Mouse (Mus musculus) heart, postnatal 0 days (tissue): ENCODE data around the gene Abhd16a. TPM values are rescaled to one million over a fixed set of nuclear protein-coding genes. Genes with fewer than 3 reads are reported as not detected.
A peak's percentile ranks its signal among the peaks of the same experiment; 100 is the strongest.

Source experiments
- ATAC-seq: fragments of 200-750 bp; cut with Nextera tagmentation; 2 replicates; pipeline ENCODE4 v1.8.0; 2017; ENCODE audit warnings: low read depth, moderate number of reproducible peaks, moderate library complexity; ENCODE audit not compliant: insufficient read depth
- DNase-seq: peaks from one replicate; pipeline ENCODE4 v3.0.0-alpha.2; 2016; ENCODE audit warnings: low spot score
- H3K27ac ChIP-seq: fragments of 300-500 bp; sonication (generic); 2 replicates; pipeline ENCODE4 v1.5.1; 2014; ENCODE audit warnings: low read depth, mild to moderate bottlenecking
- H3K27me3 ChIP-seq: fragments of 300-500 bp; sonication (generic); 2 replicates; pipeline ENCODE4 v1.6.1; 2014; ENCODE audit warnings: low read length, mixed read lengths; ENCODE audit not compliant: control insufficient read depth, insufficient read depth
- H3K36me3 ChIP-seq: fragments of 300-500 bp; sonication (generic); replicated peaks from 2 replicates; pipeline ENCODE4 v1.6.1; 2014; ENCODE audit warnings: low read length, mixed read lengths; ENCODE audit not compliant: control insufficient read depth, insufficient read depth
- H3K4me1 ChIP-seq: fragments of 300-500 bp; sonication (generic); 2 replicates; pipeline ENCODE4 v1.6.1; 2014; ENCODE audit warnings: antibody characterized with exemption; ENCODE audit not compliant: control insufficient read depth, insufficient read depth
- H3K4me2 ChIP-seq: fragments of 300-500 bp; sonication (generic); 2 replicates; pipeline ENCODE4 v1.6.1; 2014; ENCODE audit warnings: low read depth, mild to moderate bottlenecking, low read length, moderate library complexity
- H3K4me3 ChIP-seq: fragments of 300-500 bp; sonication (generic); 2 replicates; pipeline ENCODE4 v1.5.1; 2014; ENCODE audit warnings: low read depth, low read length
- H3K9ac ChIP-seq: fragments of 300-500 bp; sonication (generic); replicated peaks from 2 replicates; pipeline ENCODE4 v1.6.1; 2014; ENCODE audit warnings: low read depth, low read length, mixed read lengths
- H3K9me3 ChIP-seq: fragments of 300-500 bp; sonication (generic); replicated peaks from 2 replicates; pipeline ENCODE4 v1.6.1; 2016; ENCODE audit warnings: low read length; ENCODE audit not compliant: control insufficient read depth
- CTCF ChIP-seq: IDR thresholded peaks from 2 replicates; pipeline ENCODE4 v1.5.1; 2016; ENCODE audit warnings: antibody characterized with exemption, control low read depth, low read depth
- EP300 ChIP-seq: IDR thresholded peaks from 2 replicates; pipeline ENCODE4 v1.6.1; 2016; ENCODE audit warnings: antibody characterized with exemption, low read depth
- WGBS: fragments of 180-500 bp; shearing (Covaris S2); extraction: QIAGEN DNeasy Blood & Tissue Kit; methylation state at CpG from one replicate; pipeline ENCODE4 v1.1.7; 2014; 5-methylcytosine and 5-hydroxymethylcytosine counted together
- polyA plus RNA-seq: library from polyadenylated mRNA; unstranded; fragments of >200 nt; fragmentation: Nextera tagmentation; extraction: Ambion mirVana; gene quantifications from 2 replicates; pipeline ENCODE4 v1.2.1, GENCODE M21; 2015
- total RNA-seq: library from RNA; depleted of rRNA; stranded (reverse); fragments of >200 nt; gene quantifications from 2 replicates; pipeline ENCODE4 v1.2.3, GENCODE M21; 2014; ENCODE audit warnings: low replicate concordance

Gene Abhd16a
- total and polyA plus RNA-seq, 2 experiments from 2014 or later, result 73.2 to 74.3 TPM

- TF ChIP-seq CTCF, result no peak
- no peak for TF ChIP-seq EP300
- DNase-seq (peak; percentile 76), ATAC-seq (peak; percentile 16)
- no peaks in the 10 kb centered on the region for H3K27me3 ChIP-seq
- H3K9ac ChIP-seq, result peak overlapping the region; percentile 90
- H3K36me3 ChIP-seq, result peaks cover 28% of the 10 kb centered on the region
- peak overlapping the region; percentile 98 for H3K27ac ChIP-seq
- no peaks in the 10 kb centered on the region for H3K9me3 ChIP-seq
- under 1% methylated on average over 27 of the region's 27 CpGs for WGBS
- H3K4me1 ChIP-seq, result peaks cover 26% of the 10 kb centered on the region
- H3K4me3 ChIP-seq, result peak overlapping the region; percentile 80
- peak overlapping the region; percentile 92 for H3K4me2 ChIP-seq
Observed at GRCm38 (mm10) chr17:35050126-35050750, 38.8 kb upstream of the Abhd16a start.

GRCm38 (mm10) chr17:35051156-35052086 is 37.6 kb upstream of the Abhd16a start:
- ATAC-seq, result peak; percentile 71
- peak overlapping the region; percentile 80 for H3K4me3 ChIP-seq
- H3K27ac ChIP-seq, result peak overlapping the region; percentile 98
- peak; percentile 93 for DNase-seq
- peaks cover 40% of the 10 kb centered on the region for H3K36me3 ChIP-seq
- H3K4me2 ChIP-seq, result peak overlapping the region; percentile 92
- WGBS, result under 1% methylated on average over 21 of the region's 21 CpGs
- H3K9me3 ChIP-seq, result no peaks in the 10 kb centered on the region
- peak overlapping the region; percentile 90 for H3K9ac ChIP-seq
- TF ChIP-seq CTCF (no peak), EP300 (peak; percentile 84)
- no peaks in the 10 kb centered on the region for H3K27me3 ChIP-seq
- H3K4me1 ChIP-seq, result peaks cover 16% of the 10 kb centered on the region

GRCm38 (mm10) chr17:35052271-35052798 is 36.7 kb upstream of the Abhd16a start:
- Histone ChIP-seq H3K9me3 (no peaks in the 10 kb centered on the region), H3K27ac (peak overlapping the region; percentile 98), H3K4me1 (peaks cover 16% of the 10 kb centered on the region), H3K4me3 (peak overlapping the region; percentile 80), H3K4me2 (peak overlapping the region; percentile 92), H3K27me3 (no peaks in the 10 kb centered on the region), H3K9ac (peak overlapping the region; percentile 31; the same call in 1 of the 2 replicates), H3K36me3 (peaks cover 48% of the 10 kb centered on the region)
- ATAC-seq (no peak), DNase-seq (no peak)
- 63% methylated on average over 12 of the region's 12 CpGs for WGBS
- TF ChIP-seq EP300 (no peak), CTCF (no peak)

GRCm38 (mm10) chr17:35055691-35056495 is 33.2 kb upstream of the Abhd16a start:
- Histone ChIP-seq H3K27me3 (no peaks in the 10 kb centered on the region), H3K4me1 (0 out of 2 replicates have a peak, but pooled peaks cover 7% of the 10 kb centered on the region), H3K9me3 (no peaks in the 10 kb centered on the region), H3K36me3 (peaks cover 64% of the 10 kb centered on the region), H3K27ac (peak overlapping the region; percentile 32; the same call in 1 of the 2 replicates), H3K4me2 (no peak overlapping the region), H3K9ac (no peak overlapping the region), H3K4me3 (no peak overlapping the region)
- TF ChIP-seq EP300, result no peak
- TF ChIP-seq CTCF, result no peak
- WGBS, result 73% methylated on average over 7 of the region's 7 CpGs
- no peak for ATAC-seq
- DNase-seq, result no peak

- 0 out of 2 replicates have a peak, but pooled peaks cover 7% of the 10 kb centered on the region for H3K4me1 ChIP-seq
- no peak overlapping the region for H3K4me3 ChIP-seq
- no peaks in the 10 kb centered on the region for H3K9me3 ChIP-seq
- H3K4me2 ChIP-seq, result no peak overlapping the region
- 75% methylated on average over 3 of the region's 3 CpGs for WGBS
- TF ChIP-seq CTCF (no peak), EP300 (no peak)
- no peak for ATAC-seq
- H3K27ac ChIP-seq, result no peak overlapping the region
- H3K9ac ChIP-seq, result no peak overlapping the region
- no peaks in the 10 kb centered on the region for H3K27me3 ChIP-seq
- H3K36me3 ChIP-seq, result peaks cover 74% of the 10 kb centered on the region
- DNase-seq, result no peak
Observed at GRCm38 (mm10) chr17:35057090-35057489, 32.0 kb upstream of the Abhd16a start.
